Mouse (Mus musculus) CH12.LX (cell line): ENCODE data around the gene Dclk1. TPM values are rescaled to one million over a fixed set of nuclear protein-coding genes. Genes with fewer than 3 reads are reported as not detected.

Experiments used
- DNase-seq: peaks from one replicate; pipeline ENCODE4 v3.0.0-alpha.2; 2013; ENCODE audit errors: extremely low read depth
- H3K27ac ChIP-seq: 2 replicates; pipeline ENCODE4 v1.5.1; 2012; ENCODE audit warnings: low read depth, mild to moderate bottlenecking, control low read depth, moderate library complexity; ENCODE audit not compliant: insufficient read depth
- H3K27me3 ChIP-seq: replicated peaks from 2 replicates; pipeline ENCODE3; 2012; ENCODE audit warnings: inconsistent platforms
- H3K36me3 ChIP-seq, 2 experiments: replicated peaks in 1 of 2; 2 replicates each; pipeline versions ENCODE3 to v1.6.1; 2012; ENCODE audit warnings: inconsistent platforms in 1 of 2, low read length in 1 of 2, mild to moderate bottlenecking in 1 of 2, mixed read lengths in 1 of 2, moderate library complexity in 1 of 2; ENCODE audit not compliant: control insufficient read depth in 1 of 2, insufficient read depth in 1 of 2
- H3K4me1 ChIP-seq, 2 experiments: 2 replicates each; pipeline ENCODE4 v1.6.1; 2012; ENCODE audit warnings: inconsistent platforms in 1 of 2, moderate library complexity in 1 of 2; ENCODE audit not compliant: insufficient read depth in 2 of 2, control insufficient read depth in 1 of 2
- H3K4me2 ChIP-seq: 2 replicates; pipeline ENCODE4 v1.6.1; 2012; ENCODE audit warnings: low read depth, mild to moderate bottlenecking, control low read depth; ENCODE audit not compliant: poor library complexity, insufficient read depth, severe bottlenecking
- H3K4me3 ChIP-seq, 3 experiments: fragments of 150-350 bp in 1 of 3; sonication (generic) in 1 of 3; replicated peaks in 1 of 3; 2 replicates each; pipeline versions ENCODE3 to v1.5.1; 2011 to 2012; ENCODE audit warnings: low read depth in 2 of 3, low read length in 2 of 3, mild to moderate bottlenecking in 2 of 3, moderate library complexity in 2 of 3, control low read depth in 1 of 3, improper control_type of control experiment in 1 of 3, inconsistent platforms in 1 of 3, mixed read lengths in 1 of 3; ENCODE audit not compliant: poor library complexity in 1 of 3
- H3K79me2 ChIP-seq: replicated peaks from 2 replicates; pipeline ENCODE4 v1.6.1; 2012; ENCODE audit warnings: mild to moderate bottlenecking, moderate library complexity; ENCODE audit not compliant: control insufficient read depth, poor library complexity, insufficient read depth, severe bottlenecking; ENCODE audit errors: extremely low read depth
- H3K9ac ChIP-seq: 2 replicates; pipeline ENCODE4 v1.6.1; 2012; ENCODE audit warnings: low read depth, mild to moderate bottlenecking, control low read depth, moderate library complexity; ENCODE audit not compliant: insufficient read depth
- H3K9me3 ChIP-seq: replicated peaks from 2 replicates; pipeline ENCODE3; 2012; ENCODE audit warnings: low read length, inconsistent platforms, mixed read lengths
- BHLHE40 ChIP-seq: IDR thresholded peaks from 2 replicates; pipeline ENCODE4 v1.6.1; 2011; ENCODE audit warnings: mild to moderate bottlenecking, low read depth, low read length, improper control_type of control experiment
- CHD1 ChIP-seq: IDR thresholded peaks from 2 replicates; pipeline ENCODE4 v1.6.1; 2012; ENCODE audit warnings: low read depth, low read length, improper control_type of control experiment, inconsistent platforms
- E2F4 ChIP-seq: IDR thresholded peaks from 2 replicates; pipeline ENCODE4 v1.6.1; 2011; ENCODE audit warnings: low read depth, low read length, improper control_type of control experiment; ENCODE audit not compliant: insufficient replicate concordance
- ELF1 ChIP-seq: IDR thresholded peaks from 2 replicates; pipeline ENCODE4 v1.6.1; 2014; ENCODE audit warnings: low read depth, mild to moderate bottlenecking, inconsistent platforms, low read length, improper control_type of control experiment
- EP300 ChIP-seq: IDR thresholded peaks from 2 replicates; pipeline ENCODE4 v1.6.1; 2011; ENCODE audit warnings: low read length, improper control_type of control experiment
- ETS1 ChIP-seq: conservative IDR thresholded peaks from 2 replicates; pipeline ENCODE4 v1.6.1; 2012; ENCODE audit warnings: low read depth, mild to moderate bottlenecking, inconsistent platforms, low read length, improper control_type of control experiment, moderate library complexity
- GABPA ChIP-seq: IDR thresholded peaks from 2 replicates; pipeline ENCODE4 v1.6.1; 2012; ENCODE audit warnings: low read depth, low read length, improper control_type of control experiment, inconsistent platforms; ENCODE audit not compliant: insufficient replicate concordance
- IRF4 ChIP-seq: IDR thresholded peaks from 2 replicates; pipeline ENCODE4 v1.6.1; 2014; ENCODE audit warnings: low read depth, mild to moderate bottlenecking, inconsistent platforms, low read length, improper control_type of control experiment
- JUN ChIP-seq: IDR thresholded peaks from 2 replicates; pipeline ENCODE4 v1.6.1; 2011; ENCODE audit warnings: low read depth, mild to moderate bottlenecking, low read length, improper control_type of control experiment, moderate library complexity; ENCODE audit not compliant: insufficient read depth
- JUND ChIP-seq: conservative IDR thresholded peaks from 2 replicates; pipeline ENCODE4 v1.6.1; 2011; ENCODE audit warnings: low read depth, low read length, improper control_type of control experiment
- KAT2A ChIP-seq: IDR thresholded peaks from 2 replicates; pipeline ENCODE4 v1.6.1; 2012; ENCODE audit warnings: low read length, improper control_type of control experiment, inconsistent platforms; ENCODE audit not compliant: insufficient replicate concordance
- MAFK ChIP-seq: IDR thresholded peaks from 2 replicates; pipeline ENCODE4 v1.6.1; 2011; ENCODE audit warnings: low read length, improper control_type of control experiment; ENCODE audit not compliant: insufficient replicate concordance
- MAX ChIP-seq: IDR thresholded peaks from 2 replicates; pipeline ENCODE4 v1.6.1; 2011; ENCODE audit warnings: low read length, improper control_type of control experiment
- MAZ ChIP-seq: IDR thresholded peaks from 2 replicates; pipeline ENCODE4 v1.6.1; 2012; ENCODE audit warnings: low read depth, mild to moderate bottlenecking, inconsistent platforms, low read length, improper control_type of control experiment, moderate library complexity
- MYC ChIP-seq: IDR thresholded peaks from 2 replicates; pipeline ENCODE4 v1.6.1; 2011; ENCODE audit warnings: low read depth, mild to moderate bottlenecking, improper control_type of control experiment, low read length
- NRF1 ChIP-seq: IDR thresholded peaks from 2 replicates; pipeline ENCODE4 v1.6.1; 2014; ENCODE audit warnings: low read depth, mild to moderate bottlenecking, inconsistent platforms, low read length, improper control_type of control experiment, moderate library complexity
- POLR2A ChIP-seq: IDR thresholded peaks from 2 replicates; pipeline ENCODE4 v1.6.1; 2011; ENCODE audit warnings: low read depth, mild to moderate bottlenecking, improper control_type of control experiment, low read length
- POLR2AphosphoS2 ChIP-seq: IDR thresholded peaks from 2 replicates; pipeline ENCODE4 v1.6.1; 2011; ENCODE audit warnings: low read depth, low read length, improper control_type of control experiment
- RCOR1 ChIP-seq: conservative IDR thresholded peaks from 2 replicates; pipeline ENCODE4 v1.6.1; 2012; ENCODE audit warnings: low read depth, mild to moderate bottlenecking, inconsistent platforms, low read length, improper control_type of control experiment
- SIN3A ChIP-seq: IDR thresholded peaks from 2 replicates; pipeline ENCODE4 v1.6.1; 2012; ENCODE audit warnings: low read length, improper control_type of control experiment, inconsistent platforms
- SMC3 ChIP-seq: IDR thresholded peaks from 2 replicates; pipeline ENCODE4 v1.6.1; 2011; ENCODE audit warnings: low read depth, low read length, improper control_type of control experiment
- TBP ChIP-seq: conservative IDR thresholded peaks from 2 replicates; pipeline ENCODE4 v1.6.1; 2011; ENCODE audit warnings: low read depth, low read length, improper control_type of control experiment
- TCF12 ChIP-seq: IDR thresholded peaks from 2 replicates; pipeline ENCODE4 v1.6.1; 2014; ENCODE audit warnings: low read depth, mild to moderate bottlenecking, inconsistent platforms, low read length, improper control_type of control experiment
- UBTF ChIP-seq: IDR thresholded peaks from 2 replicates; pipeline ENCODE4 v1.6.1; 2012; ENCODE audit warnings: low read depth, mild to moderate bottlenecking, inconsistent platforms, low read length, improper control_type of control experiment, moderate library complexity
- USF1 ChIP-seq: IDR thresholded peaks from 2 replicates; pipeline ENCODE4 v1.6.1; 2014; ENCODE audit warnings: low read depth, mild to moderate bottlenecking, inconsistent platforms, low read length, improper control_type of control experiment
- USF2 ChIP-seq: conservative IDR thresholded peaks from 2 replicates; pipeline ENCODE4 v1.6.1; 2011; ENCODE audit warnings: low read depth, low read length, improper control_type of control experiment
- ZKSCAN1 ChIP-seq: IDR thresholded peaks from 2 replicates; pipeline ENCODE4 v1.6.1; 2012; ENCODE audit warnings: low read depth, inconsistent platforms, low read length, improper control_type of control experiment, borderline replicate concordance
- ZMIZ1 ChIP-seq: IDR thresholded peaks from 2 replicates; pipeline ENCODE4 v1.6.1; 2012; ENCODE audit warnings: low read depth, mild to moderate bottlenecking, inconsistent platforms, low read length, improper control_type of control experiment
- ZNF384 ChIP-seq: IDR thresholded peaks from 2 replicates; pipeline ENCODE4 v1.6.1; 2012; ENCODE audit warnings: low read depth, low read length, improper control_type of control experiment, inconsistent platforms
- dilution Hi-C: fragments of 300-500 bp; cut with MboI; formaldehyde crosslinking; loops from 2 replicates; pipeline ENCODE4 v1.14.3; 2020; ENCODE audit warnings: low sequenced_read_pairs; ENCODE audit not compliant: extremely low pct_unique_long_range_greater_than_20kb, extremely low pct_ligation_motif_present
- in situ Hi-C: fragments of 300-500 bp; cut with MboI; formaldehyde crosslinking; loops from 3 replicates; pipeline ENCODE4 v1.14.3; 2019; ENCODE audit warnings: low sequenced_read_pairs, low pct_ligation_motif_present, low pct_unique_long_range_greater_than_20kb, mixed read lengths
- polyA plus RNA-seq: library from polyadenylated mRNA; unstranded; fragments of >175 nt; gene quantifications from 2 replicates; pipeline ENCODE4 v1.2.1, GENCODE M21; 2012; ENCODE audit warnings: low read depth; ENCODE audit not compliant: insufficient read length
- total RNA-seq, 2 experiments: library from RNA; depleted of rRNA; stranded (reverse); fragments of 300-350 nt in 1 of 2; fragments of >200 nt in 1 of 2; gene quantifications; 2 replicates each; pipeline ENCODE4 v1.2.3; 2012 to 2014

The Dclk1 gene
- total and polyA plus RNA-seq, 3 experiments = not detected

DNA sequence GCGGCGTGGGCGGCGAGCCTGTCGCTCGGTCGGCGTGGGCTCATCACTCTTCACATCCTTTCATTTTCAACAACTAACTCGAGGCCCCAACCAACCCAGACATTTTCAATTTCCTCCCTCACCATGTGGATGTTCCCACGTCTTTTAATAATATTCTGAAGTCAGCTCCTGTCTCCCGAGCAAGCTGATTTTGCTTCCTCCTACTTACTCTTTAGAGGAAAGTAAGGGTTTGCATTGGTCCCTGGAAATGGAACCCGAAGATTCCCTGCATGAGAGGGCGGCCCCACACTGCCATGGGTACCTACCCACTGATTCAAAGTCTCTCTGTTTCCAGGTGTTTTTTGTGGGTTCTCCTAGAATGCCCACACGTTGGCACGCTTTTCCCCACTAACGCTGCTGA is 300.8 kb downstream of the Dclk1 start:
- Histone ChIP-seq H3K4me2 (no peak overlapping the region), H3K27me3 (no peaks in the 10 kb centered on the region), H3K79me2 (no peaks in the 10 kb centered on the region), H3K9me3 (peaks cover 81% of the 10 kb centered on the region)
- in situ Hi-C loops = no loop called here
- no peak for DNase-seq
- TF ChIP-seq MAFK (no peak), E2F4 (no peak), POLR2A (no peak), ETS1 (no peak), POLR2AphosphoS2 (no peak), USF2 (no peak), ZNF384 (no peak), MYC (no peak), IRF4 (no peak), SMC3 (no peak), ZMIZ1 (no peak), USF1 (no peak), TBP (no peak), NRF1 (no peak), BHLHE40 (no peak), GABPA (no peak), UBTF (no peak), EP300 (no peak)
- TF ChIP-seq, all 38 proteins: peak for 0
- Histone ChIP-seq H3K36me3 (no peaks in the 10 kb centered on the region), H3K9ac (no peak overlapping the region), H3K4me3 (no peak overlapping the region), H3K4me1 (no peaks in the 10 kb centered on the region), H3K27ac (no peak overlapping the region)
- dilution Hi-C loops = no loop called here

DNA sequence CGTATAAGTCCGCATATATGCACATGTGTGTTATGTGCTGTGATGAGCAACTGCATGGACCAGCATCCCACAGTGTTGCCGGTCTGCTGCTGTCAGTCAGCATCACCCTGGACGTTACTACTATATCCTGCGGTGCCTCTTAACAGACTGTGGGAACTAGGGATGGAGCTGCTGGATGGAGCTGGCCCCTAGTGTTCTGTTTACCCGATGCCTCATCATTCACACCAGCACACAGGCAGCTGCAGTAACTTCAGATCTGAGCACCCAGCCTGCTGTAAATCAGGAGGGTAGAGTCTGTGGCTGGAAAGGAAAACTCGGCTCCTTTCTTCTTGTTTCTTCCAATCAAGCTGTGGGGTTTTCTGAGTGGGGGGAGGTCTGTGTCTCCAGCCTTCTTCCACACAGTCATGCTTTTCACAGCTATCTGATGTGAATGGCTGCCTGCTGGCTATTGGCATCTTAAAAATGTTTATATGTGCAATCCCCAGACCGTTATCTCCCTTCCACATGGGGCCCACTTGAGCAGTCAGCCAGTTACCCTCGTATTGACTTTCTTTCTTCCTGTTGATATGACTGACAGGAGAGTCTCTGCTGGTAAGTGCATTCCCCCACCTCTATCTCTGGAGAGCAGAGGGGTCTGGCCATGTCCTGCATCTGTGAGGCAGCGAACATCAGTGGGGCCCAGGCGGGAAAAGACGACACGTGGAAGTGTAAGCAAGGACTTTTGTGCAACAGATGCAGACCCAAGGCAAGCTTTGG is 301.9 kb downstream of the Dclk1 start:
- no peak overlapping the region for H3K4me3 ChIP-seq
- TF ChIP-seq POLR2AphosphoS2 (no peak), MAX (no peak), USF2 (no peak), UBTF (no peak), NRF1 (no peak), JUN (no peak), ZKSCAN1 (no peak), TBP (no peak), CHD1 (no peak), SIN3A (no peak), MAZ (no peak), JUND (no peak), KAT2A (no peak), TCF12 (no peak), MYC (no peak), POLR2A (no peak), ELF1 (no peak), RCOR1 (no peak)
- no peaks in the 10 kb centered on the region for H3K36me3 ChIP-seq
- in situ Hi-C loops = no loop called here
- no peaks in the 10 kb centered on the region for H3K27me3 ChIP-seq
- H3K79me2 ChIP-seq = no peaks in the 10 kb centered on the region
- no peaks in the 10 kb centered on the region for H3K4me1 ChIP-seq
- H3K27ac ChIP-seq = no peak overlapping the region
- H3K4me2 ChIP-seq = no peak overlapping the region
- H3K9me3 ChIP-seq = peaks cover 80% of the 10 kb centered on the region
- no peak for DNase-seq
- dilution Hi-C loops = no loop called here
- no peak overlapping the region for H3K9ac ChIP-seq
